Mouse (Mus musculus) neural tube, postnatal 0 days (tissue): ENCODE results near the gene Rock2. TPM values are rescaled to one million over a fixed set of nuclear protein-coding genes. Genes with fewer than 3 reads are reported as not detected.

Experiments used
- polyA plus RNA-seq: library from polyadenylated mRNA; unstranded; fragments of >200 nt; fragmentation: Nextera tagmentation; extraction: Ambion mirVana; gene quantifications from 2 replicates; pipeline ENCODE4 v1.2.1, GENCODE M21; 2015

Rock2 gene
- polyA plus RNA-seq = 14.2 and 17.3 TPM in 2 replicates

GRCm38 (mm10) chr12:16894396-16895220 is at the start of gene Rock2:
Rock2 (plus strand) TSS chr12:16894895.

GRCm38 (mm10) chr12:16999739-17000497 is 105.2 kb downstream of the Rock2 start, which contains the start of gene Pqlc3:
Pqlc3 (minus strand) TSS chr12:17000408.

DNA sequence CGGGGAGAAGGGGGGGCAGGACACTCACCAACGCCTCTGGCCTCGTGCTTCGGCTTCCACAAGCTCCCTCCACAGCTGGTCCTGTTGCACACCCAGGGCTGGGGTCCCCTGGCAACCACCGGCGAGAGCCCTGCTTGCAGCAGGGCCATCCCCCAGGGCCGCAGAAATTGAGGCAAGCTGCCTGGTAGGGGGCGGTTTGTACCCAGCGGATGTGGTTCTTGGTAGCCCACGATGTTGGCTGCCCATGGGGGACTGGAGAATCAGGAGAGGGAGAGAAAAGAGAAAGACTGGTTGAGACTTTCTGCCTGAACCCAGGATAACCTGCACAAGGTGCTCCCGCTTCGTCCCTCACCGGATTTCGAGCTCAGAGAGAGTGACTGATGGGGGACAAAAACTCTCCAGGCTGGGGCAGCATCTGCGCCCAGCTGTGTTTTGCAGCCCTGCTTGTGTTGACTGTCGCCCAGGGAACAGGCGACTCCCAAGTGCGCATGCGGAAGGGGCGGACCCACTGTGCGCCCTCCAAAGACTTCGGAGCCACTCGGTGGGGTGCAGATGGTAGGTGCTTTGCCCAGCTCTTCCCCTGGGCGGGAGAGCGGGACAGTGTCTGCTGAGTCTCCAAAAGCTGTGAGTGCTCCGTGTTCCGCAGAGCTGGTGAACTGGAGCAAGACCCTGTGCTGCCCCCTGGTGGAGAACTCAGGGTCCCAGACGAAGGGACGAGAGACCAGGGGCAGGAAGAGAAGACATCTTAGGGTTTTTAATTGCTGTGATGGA is 116.6 kb downstream of the Rock2 start, which contains the start of gene 2410004P03Rik:
TSS of gene 2410004P03Rik (minus strand) at position 628 of the 771 bp plus-strand sequence.

Other genes starting within 250 kb of the Rock2 start
- gene Ntsr2, start 241.5 kb upstream of the Rock2 start, polyA plus RNA-seq = 26.2 and 31.2 TPM in 2 replicates
- gene Greb1, start 94.0 kb upstream of the Rock2 start, polyA plus RNA-seq = 0.55 and 0.85 TPM in 2 replicates
- 23.7 and 24.7 TPM in 2 replicates for gene E2f6, start 83.9 kb upstream of the Rock2 start, polyA plus RNA-seq
- 2.1 and 3.2 TPM in 2 replicates for gene Pqlc3, start 105.5 kb downstream of the Rock2 start, polyA plus RNA-seq
- gene 2410004P03Rik, start 116.8 kb downstream of the Rock2 start, polyA plus RNA-seq = 7.3 and 9.2 TPM in 2 replicates